Mouse (Mus musculus): ENCODE data around the gene Phf13. TPM values are rescaled to one million over a fixed set of nuclear protein-coding genes. Genes with fewer than 3 reads are reported as not detected.

Phf13 gene
- polyA plus RNA-seq, 1 experiment: 19.6 TPM

DNA sequence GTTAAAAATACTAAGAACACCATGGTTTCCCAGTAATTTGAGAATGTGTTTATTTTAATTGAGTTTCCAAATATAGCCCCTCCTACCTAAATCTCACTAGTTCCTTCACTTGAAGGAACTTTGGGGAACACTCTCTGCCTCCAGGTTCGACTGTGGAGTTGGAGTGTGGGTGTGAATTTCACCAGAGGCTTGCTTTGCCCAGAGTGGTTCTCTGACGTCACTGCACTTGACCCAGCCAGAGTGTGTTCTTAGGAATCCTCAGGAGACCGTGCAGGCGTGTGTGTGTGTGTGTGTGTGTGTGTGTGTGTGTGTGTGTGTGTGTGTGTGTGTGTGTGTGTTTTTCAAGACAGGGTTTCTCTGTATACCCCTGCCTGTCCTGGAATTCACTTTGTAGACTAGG lies 4.8 kb upstream of the Phf13 start:
- TF ChIP-seq POLR2A (IDR thresholded peaks at IDR 0.05; ENCODE audit: borderline replicate concordance, extremely low read depth, insufficient read depth, insufficient read length, poor library complexity, severe bottlenecking) (no peak), CTCF (IDR thresholded peaks at IDR 0.05; ENCODE audit: borderline replicate concordance, extremely low read depth, insufficient read depth, insufficient read length) (no peak)
- no peak for DNase-seq (ENCODE audit: low read depth)

DNA sequence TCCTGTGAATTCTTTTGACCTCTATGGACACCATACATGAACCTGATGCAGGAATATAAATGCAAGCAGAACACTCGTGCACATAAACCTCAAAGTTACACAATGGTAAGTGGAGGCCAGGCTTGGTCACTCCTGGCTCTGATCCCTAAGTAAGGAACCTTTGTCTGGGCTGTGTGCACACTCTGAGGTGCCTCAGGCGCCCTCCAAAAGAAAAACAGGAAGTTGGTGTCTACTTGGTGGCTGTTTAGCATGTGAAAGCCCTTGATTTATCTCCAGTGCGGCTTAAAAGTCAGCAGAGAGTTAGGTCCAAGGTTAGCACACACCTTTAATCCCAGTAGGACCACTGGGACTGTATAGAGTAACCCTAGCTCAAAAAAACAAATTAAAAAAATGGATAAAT lies 3.4 kb upstream of the Phf13 start:
- no peak for DNase-seq (ENCODE audit: low read depth)
- no peak for TF ChIP-seq CTCF (IDR thresholded peaks at IDR 0.05; ENCODE audit: borderline replicate concordance, extremely low read depth, insufficient read depth, insufficient read length)
- no peak for TF ChIP-seq POLR2A (IDR thresholded peaks at IDR 0.05; ENCODE audit: borderline replicate concordance, extremely low read depth, insufficient read depth, insufficient read length, poor library complexity, severe bottlenecking)

DNA sequence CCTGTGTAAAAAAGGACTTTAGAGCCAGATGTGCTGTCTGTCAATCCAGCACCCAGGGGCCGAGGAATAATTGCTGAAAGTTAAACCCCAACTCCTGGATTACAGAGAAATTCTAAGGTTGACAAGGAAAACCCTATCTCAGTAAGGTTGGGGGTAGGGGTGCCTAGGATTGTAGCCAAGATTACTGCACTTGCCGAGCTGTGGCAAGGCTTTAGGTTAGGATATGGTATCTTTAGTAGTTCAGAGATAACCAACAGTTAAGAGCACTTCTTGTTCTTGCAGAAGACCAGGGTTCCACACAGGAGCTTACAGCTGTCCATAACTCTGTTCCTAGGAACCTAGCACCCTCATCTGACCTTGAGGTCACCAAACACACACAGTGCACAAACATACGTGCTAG lies 1.6 kb upstream of the Phf13 start:
- TF ChIP-seq POLR2A (IDR thresholded peaks at IDR 0.05; ENCODE audit: borderline replicate concordance, extremely low read depth, insufficient read depth, insufficient read length, poor library complexity, severe bottlenecking): no peak
- TF ChIP-seq CTCF (IDR thresholded peaks at IDR 0.05; ENCODE audit: borderline replicate concordance, extremely low read depth, insufficient read depth, insufficient read length): no peak
- DNase-seq (ENCODE audit: low read depth): no peak

DNA sequence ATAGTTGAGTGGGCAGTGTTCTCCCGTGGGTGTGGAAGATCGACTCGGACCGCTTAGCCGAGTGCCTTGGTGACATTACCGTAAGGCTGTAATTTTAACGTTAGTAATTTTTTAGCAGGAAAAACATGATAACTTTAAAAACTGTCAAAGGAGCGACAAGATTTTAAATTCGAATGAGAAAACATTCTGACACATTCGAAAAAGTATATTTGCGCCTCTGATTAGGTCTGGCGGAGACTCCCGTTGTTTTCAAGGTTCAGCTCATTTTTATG lies 829 bp upstream of the Phf13 start:
- no peak for DNase-seq (ENCODE audit: low read depth)
- TF ChIP-seq POLR2A (IDR thresholded peaks at IDR 0.05; ENCODE audit: borderline replicate concordance, extremely low read depth, insufficient read depth, insufficient read length, poor library complexity, severe bottlenecking): no peak

DNA sequence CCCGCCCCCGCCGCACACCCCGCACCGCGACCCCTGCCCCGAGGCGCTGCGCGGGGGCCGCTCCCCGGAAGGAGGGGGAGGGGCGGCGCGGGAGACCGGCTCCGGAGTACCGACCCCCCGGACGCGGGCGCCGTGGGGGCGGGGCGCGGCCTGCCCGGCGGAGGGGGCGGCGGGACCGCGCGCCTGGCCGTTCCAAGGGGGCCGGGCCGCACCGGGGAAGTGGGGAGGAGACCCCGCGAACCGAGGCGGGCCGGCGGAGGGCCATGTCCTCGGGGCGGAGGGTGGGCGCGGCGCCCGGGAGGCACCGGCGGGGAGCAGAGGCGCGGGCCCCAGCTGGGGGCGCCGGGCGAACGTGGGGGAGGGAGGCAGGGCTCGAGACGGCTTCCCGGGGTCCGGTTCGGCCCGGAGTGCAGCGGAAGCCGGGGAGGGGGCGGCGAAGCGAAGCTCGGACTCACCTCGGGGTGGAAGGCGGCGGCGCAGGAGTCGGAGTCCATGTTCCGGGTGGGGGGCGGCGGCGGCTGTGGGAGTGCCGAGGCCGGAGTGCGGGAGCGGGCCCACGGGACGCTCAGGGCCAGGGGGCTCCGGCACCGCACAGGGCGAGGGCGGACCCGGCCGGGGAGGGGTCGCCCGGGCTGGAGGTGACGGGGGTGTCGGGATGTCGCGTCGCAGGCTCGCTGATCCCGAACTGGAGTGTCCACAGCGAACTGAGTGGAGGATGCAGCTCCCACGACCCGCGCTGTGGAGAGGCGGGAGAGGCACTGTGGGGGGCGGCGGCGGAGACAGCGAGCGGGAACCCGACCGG lies 486 bp downstream of the Phf13 start:
- no peak for DNase-seq (ENCODE audit: low read depth)
- TF ChIP-seq POLR2A (IDR thresholded peaks at IDR 0.05; ENCODE audit: borderline replicate concordance, extremely low read depth, insufficient read depth, insufficient read length, poor library complexity, severe bottlenecking) (peak; percentile 32; the same call in 1 of the 2 replicates), CTCF (IDR thresholded peaks at IDR 0.05; ENCODE audit: borderline replicate concordance, extremely low read depth, insufficient read depth, insufficient read length) (no peak)

DNA sequence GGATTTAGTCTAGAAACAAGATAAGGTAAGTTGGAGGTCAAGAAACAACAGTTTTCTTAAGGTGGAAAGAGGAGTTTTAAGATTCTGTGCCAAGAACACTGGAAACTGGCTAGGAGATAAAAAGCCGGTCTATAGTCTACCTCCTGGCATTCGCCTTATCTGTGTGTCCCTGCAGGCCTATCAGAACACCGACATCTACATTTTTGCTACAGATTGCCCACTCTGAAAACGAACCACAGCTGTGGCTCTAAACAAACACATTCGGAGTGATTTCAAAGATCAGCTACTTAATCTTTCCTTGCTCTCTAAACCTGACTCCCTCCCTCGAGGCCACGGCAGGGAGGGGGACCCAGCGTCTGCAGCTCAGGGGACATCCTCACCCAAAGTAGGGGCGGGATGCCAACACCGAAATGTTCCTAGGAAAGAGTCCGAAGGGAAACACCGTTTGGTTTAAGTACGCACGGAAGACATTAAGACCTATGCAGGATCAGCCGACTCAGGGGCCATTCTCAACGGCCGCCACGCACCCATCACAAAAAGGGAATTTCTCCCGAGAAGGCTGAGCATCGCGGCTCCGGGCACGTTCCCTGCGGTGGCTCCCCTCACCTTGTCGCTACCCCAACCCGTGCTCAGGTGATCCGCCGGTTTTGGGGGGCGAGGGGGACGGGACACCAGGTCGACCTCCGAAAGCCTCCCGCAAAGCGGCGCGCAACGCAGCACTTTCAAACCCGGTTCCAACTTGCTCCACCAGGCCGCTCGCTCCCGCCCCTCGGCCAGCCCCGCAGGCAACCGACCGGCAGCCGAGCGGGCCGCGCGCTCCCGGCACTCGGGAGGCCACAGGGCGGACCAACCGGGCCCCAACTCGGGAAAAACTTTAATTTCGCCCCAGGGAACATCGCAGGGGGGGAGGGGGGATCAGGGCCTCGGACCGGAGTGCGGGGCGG lies 1.6 kb downstream of the Phf13 start:
- TF ChIP-seq CTCF (IDR thresholded peaks at IDR 0.05; ENCODE audit: borderline replicate concordance, extremely low read depth, insufficient read depth, insufficient read length): no peak
- TF ChIP-seq POLR2A (IDR thresholded peaks at IDR 0.05; ENCODE audit: borderline replicate concordance, extremely low read depth, insufficient read depth, insufficient read length, poor library complexity, severe bottlenecking): no peak
- peak; percentile 59 for DNase-seq (ENCODE audit: low read depth)

DNA sequence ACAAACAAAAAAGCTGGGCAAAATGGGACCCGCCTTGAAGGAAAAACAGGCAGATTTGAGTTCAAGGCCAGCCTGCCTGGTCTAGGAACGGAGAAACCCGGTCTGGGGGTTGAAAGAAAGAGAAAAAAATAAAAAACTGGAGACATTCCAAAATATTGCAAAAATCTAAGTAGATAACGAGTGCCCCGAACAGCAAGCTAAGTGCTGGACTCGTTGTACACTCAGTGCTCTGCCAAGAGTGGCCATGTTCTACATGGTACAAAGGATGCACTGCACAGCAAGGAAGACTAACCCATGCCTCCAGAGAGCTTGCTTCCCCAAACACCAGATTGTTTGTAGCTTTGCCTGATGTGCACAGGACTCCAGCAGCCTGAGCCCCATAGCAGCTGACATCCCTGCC lies 3.0 kb downstream of the Phf13 start:
- DNase-seq (ENCODE audit: low read depth): no peak
- TF ChIP-seq POLR2A (IDR thresholded peaks at IDR 0.05; ENCODE audit: borderline replicate concordance, extremely low read depth, insufficient read depth, insufficient read length, poor library complexity, severe bottlenecking) (no peak), CTCF (IDR thresholded peaks at IDR 0.05; ENCODE audit: borderline replicate concordance, extremely low read depth, insufficient read depth, insufficient read length) (no peak)

DNA sequence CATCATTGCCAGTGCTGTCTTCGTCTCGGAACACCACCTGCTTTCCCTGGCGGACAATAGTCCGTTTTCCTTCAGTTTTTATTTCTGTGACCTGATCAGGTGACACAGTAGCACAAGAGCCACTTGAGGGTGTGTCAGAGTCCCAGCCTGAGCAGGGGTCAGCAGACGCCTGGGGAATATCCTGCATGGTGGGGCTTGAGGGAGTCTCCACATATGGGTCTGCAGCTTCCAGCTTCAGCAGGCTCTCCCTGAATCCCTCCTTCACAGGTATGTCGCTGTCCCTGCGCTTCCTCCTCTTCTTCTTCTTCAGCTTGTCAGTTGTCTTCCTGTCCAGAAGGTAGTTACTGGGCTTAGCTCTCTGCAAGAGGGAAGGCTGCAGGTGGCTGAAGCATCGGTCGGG lies 4.0 kb downstream of the Phf13 start:
- no peak for DNase-seq (ENCODE audit: low read depth)
- TF ChIP-seq POLR2A (IDR thresholded peaks at IDR 0.05; ENCODE audit: borderline replicate concordance, extremely low read depth, insufficient read depth, insufficient read length, poor library complexity, severe bottlenecking): no peak
- TF ChIP-seq CTCF (IDR thresholded peaks at IDR 0.05; ENCODE audit: borderline replicate concordance, extremely low read depth, insufficient read depth, insufficient read length): no peak

DNA sequence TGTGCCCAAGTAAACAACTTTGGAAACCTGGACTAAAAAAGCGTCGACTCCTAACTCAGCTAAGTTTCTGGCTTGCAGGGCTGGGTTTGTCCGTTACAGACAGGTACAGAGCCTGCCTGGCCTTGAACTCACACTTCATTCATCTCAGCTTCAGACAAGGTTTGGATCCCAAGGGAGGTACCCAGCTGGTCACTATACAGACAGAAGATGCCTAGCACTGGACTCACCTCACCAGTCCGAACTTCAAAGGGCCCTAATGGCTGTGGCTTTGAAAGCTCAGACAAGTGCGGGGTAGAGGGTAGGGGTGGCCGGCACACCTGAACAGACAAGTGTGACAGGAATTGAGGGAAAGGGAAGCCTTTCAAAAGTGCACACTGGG lies 7.0 kb downstream of the Phf13 start:
- DNase-seq (ENCODE audit: low read depth): no peak
- no peak for TF ChIP-seq CTCF (IDR thresholded peaks at IDR 0.05; ENCODE audit: borderline replicate concordance, extremely low read depth, insufficient read depth, insufficient read length)
- TF ChIP-seq POLR2A (IDR thresholded peaks at IDR 0.05; ENCODE audit: borderline replicate concordance, extremely low read depth, insufficient read depth, insufficient read length, poor library complexity, severe bottlenecking): no peak

DNA sequence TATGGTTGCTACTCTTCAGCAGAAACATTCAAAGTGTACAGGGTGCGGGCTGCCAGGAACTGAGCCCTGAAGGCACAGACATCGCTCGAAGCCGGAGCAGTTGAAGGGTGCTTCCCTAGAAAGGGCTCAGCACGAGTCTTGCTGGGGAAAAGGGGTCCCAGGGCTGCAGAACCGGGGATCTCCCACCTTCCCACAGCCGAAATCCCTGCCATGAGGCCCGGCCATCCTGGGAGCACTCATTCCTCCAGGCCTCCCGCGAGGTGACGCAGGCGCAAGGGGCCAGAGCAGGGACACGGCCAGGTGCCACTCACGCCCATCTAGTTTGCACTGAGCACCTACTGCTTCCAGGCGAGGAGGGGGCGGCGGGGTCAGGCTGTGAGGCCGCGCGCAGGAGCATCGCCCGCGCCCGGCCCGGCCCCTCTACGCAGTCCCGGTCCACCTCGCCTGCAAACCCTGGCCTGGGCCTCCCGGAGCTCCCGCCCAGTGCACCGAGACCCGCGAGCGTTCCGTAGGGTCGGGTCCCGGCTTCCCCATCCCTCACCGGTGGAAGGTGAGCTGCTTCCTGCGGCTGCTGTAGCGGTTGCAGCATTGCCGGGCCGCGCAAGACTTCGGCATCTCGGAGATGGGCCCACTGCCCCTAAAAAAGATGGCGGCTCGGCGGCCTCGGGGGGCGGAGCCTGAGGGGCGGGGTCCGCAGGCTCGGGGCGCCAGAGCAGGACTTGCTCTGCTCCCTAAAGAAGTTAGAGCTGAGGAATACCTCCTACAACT lies 7.5 kb downstream of the Phf13 start, which contains the start of gene Thap3:
TSS of gene Thap3 (minus strand) at position 656 of the 768 bp plus-strand sequence.
- peak; percentile 87 for DNase-seq (ENCODE audit: low read depth)

DNA sequence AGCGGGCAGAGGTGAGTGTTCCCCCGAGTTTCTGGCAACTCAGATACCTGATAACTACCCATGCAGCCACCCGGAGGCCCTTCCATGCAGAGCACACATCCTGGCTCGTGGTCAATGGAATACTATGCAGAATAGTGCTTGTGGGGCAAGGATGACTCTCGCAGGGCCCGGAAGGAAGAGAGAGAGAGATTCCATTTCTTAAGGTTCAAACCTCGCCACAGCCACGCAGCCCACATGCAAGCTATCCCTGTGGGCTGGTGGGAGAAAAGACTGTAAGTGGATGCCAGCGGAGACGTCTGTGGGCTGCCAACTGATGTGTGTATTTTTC lies 8.1 kb downstream of the Phf13 start:
- peak; percentile 57 for DNase-seq (ENCODE audit: low read depth)
- no peak for TF ChIP-seq POLR2A (IDR thresholded peaks at IDR 0.05; ENCODE audit: borderline replicate concordance, extremely low read depth, insufficient read depth, insufficient read length, poor library complexity, severe bottlenecking)
- TF ChIP-seq CTCF (IDR thresholded peaks at IDR 0.05; ENCODE audit: borderline replicate concordance, extremely low read depth, insufficient read depth, insufficient read length): no peak

More for the DNA sequence above, 7.5 kb downstream of the Phf13 start, which contains the start of gene Thap3:
- TF ChIP-seq CTCF (IDR thresholded peaks at IDR 0.05; ENCODE audit: borderline replicate concordance, extremely low read depth, insufficient read depth, insufficient read length): no peak
- peak; percentile 53; the same call in 1 of the 2 replicates for TF ChIP-seq POLR2A (IDR thresholded peaks at IDR 0.05; ENCODE audit: borderline replicate concordance, extremely low read depth, insufficient read depth, insufficient read length, poor library complexity, severe bottlenecking)
